Mouse (Mus musculus): Measurements from ENCODE around the gene Dgkq.

GRCm38 (mm10) chr5:108647311-108647710, 22.2 kb downstream of the Dgkq start:
- no peak for TF ChIP-seq CTCF (IDR thresholded peaks at IDR 0.05; ENCODE audit: extremely low read depth, insufficient read depth, low read length)
- no peak for TF ChIP-seq POLR2A (IDR thresholded peaks at IDR 0.05; ENCODE audit: extremely low read depth, insufficient read depth, low read length)

Measured in cortical plate, adult 2 months (tissue).